ENCODE assay signal across 16 mouse cellular contexts in genomic region chr15:100737667-100738066, GRCm38 (mm10). TPM values are rescaled to one million over a fixed set of nuclear protein-coding genes. Genes with fewer than 3 reads are reported as not detected.
A peak's percentile ranks its signal among the peaks of the same experiment; 100 is the strongest.
DNase-seq lines count a peak whose midpoint lies in the region; ATAC-seq lines count a peak whose summit lies in the region.
"Had no signal": no experiment of that assay in that cellular context is flagged by ENCODE, and none has a peak within 500 bp of the region (broad histone marks: within the 10 kb centered on the region; RNA-seq: fewer than 3 reads in every experiment).

No protein-coding gene starts in this region.

- H3K4me1 ChIP-seq in heart, embryonic 10.5 days = peaks cover 11% of the 10 kb centered on the region; the same call in 1 of the 2 replicates
- H3K4me1 ChIP-seq: neural tube, embryonic 13.5 days had no signal

- ATAC-seq in granulocyte monocyte progenitor cell, adult 5-6 weeks (replicated peaks; ENCODE audit: poor library complexity, severe bottlenecking) = peak; percentile 39

- no peaks in the 10 kb centered on the region for H3K79me2 ChIP-seq in macrophage (ENCODE audit: inconsistent target)

- H3K4me3 ChIP-seq in heart, embryonic 10.5 days = no peak overlapping the region
- no peak overlapping the region for H3K4me3 ChIP-seq in macrophage (ENCODE audit: inconsistent target)
- H3K4me3 ChIP-seq: heart, embryonic 13.5 days; hindbrain, embryonic 10.5 days; kidney, embryonic 15.5 days; neural tube, embryonic 13.5 days had no signal

- H3K9me3 ChIP-seq in heart, embryonic 10.5 days = no peaks in the 10 kb centered on the region
- H3K9me3 ChIP-seq: heart, embryonic 13.5 days; hindbrain, embryonic 10.5 days; kidney, embryonic 15.5 days; neural tube, embryonic 13.5 days had no signal

- peaks cover 3% of the 10 kb centered on the region; the same call in 1 of the 2 replicates for H3K27me3 ChIP-seq in heart, embryonic 10.5 days (ENCODE audit: insufficient read depth, poor library complexity, severe bottlenecking)
- H3K27me3 ChIP-seq: kidney, embryonic 15.5 days; neural tube, embryonic 13.5 days had no signal

- intact Hi-C loops in heart, postnatal 14 days (cut with DNase I) = no loop called here

- 0 out of 2 replicates have a peak overlapping the region, but pooled peaks have one; percentile 13 for H3K27ac ChIP-seq in heart, embryonic 10.5 days
- 0 out of 2 replicates have a peak overlapping the region, but pooled peaks have one; percentile 15 for H3K27ac ChIP-seq in macrophage
- H3K27ac ChIP-seq: heart, embryonic 13.5 days; hindbrain, embryonic 10.5 days; kidney, embryonic 15.5 days; neural tube, embryonic 13.5 days had no signal

- 92% methylated on average over 3 of the region's 3 CpGs for WGBS in heart, embryonic 10.5 days
- 37% methylated on average over 3 of the region's 3 CpGs for WGBS in macrophage (ENCODE audit: missing documents)

- no peak for DNase-seq in heart, embryonic 10.5 days (ENCODE audit: low spot score)
- no peak for DNase-seq in heart, postnatal 14 days
- peak; percentile 49 for DNase-seq in 416B (ENCODE audit: low read depth)
- no peak for DNase-seq in Muller cell, postnatal 12 days (ENCODE audit: inconsistent ontology term)
- no peak for DNase-seq in embryo, embryonic 9.5 days (ENCODE audit: extremely low spot score)
- no peak for DNase-seq in kidney, postnatal 4 days
- DNase-seq: adrenal gland, postnatal 36 days; cerebellum, adult 9-10 months; gastrocnemius, postnatal 10 days; right cerebral cortex, postnatal 25 days had no signal

- no peaks in the 10 kb centered on the region for H3K36me3 ChIP-seq in heart, embryonic 10.5 days
- no peaks in the 10 kb centered on the region for H3K36me3 ChIP-seq in macrophage (ENCODE audit: inconsistent target)
- H3K36me3 ChIP-seq: heart, embryonic 13.5 days; hindbrain, embryonic 10.5 days; kidney, embryonic 15.5 days; neural tube, embryonic 13.5 days had no signal

RNA-seq across cellular contexts. Expression of gene Galnt6, which starts 8.5 kb away (rescaled TPM):
- 0.18 and 0.20 TPM in 2 replicates for polyA plus RNA-seq in heart, embryonic 10.5 days (2016; fragmentation: Nextera tagmentation; extraction: Ambion mirVana)
- 1 to 10 TPM; 1.5 to 1.8 TPM for total RNA-seq in heart, postnatal 14 days (2021)
- total RNA-seq in granulocyte monocyte progenitor cell, adult 5-6 weeks (2014; fragmentation: Nextera tagmentation) = 25.4 and 27.4 TPM in 2 replicates
- total RNA-seq in granulocyte monocyte progenitor cell, adult 5-6 weeks (2017) = 32.5 and 44.6 TPM in 2 replicates
- 100 to 1,000 TPM in 4 of 26 experiments, 10 to 100 TPM in 22; 22.7 to 151 (median 51.9) TPM for total RNA-seq in macrophage (2018; cell fraction: chromatin; rRNA removed)
- total RNA-seq in macrophage (2018; cell fraction: cytosol; rRNA removed) = 10 to 100 TPM; 50.1 to 91.9 (median 68.9) TPM
- total RNA-seq in macrophage (2018; cell fraction: nucleus; rRNA removed) = 100 to 1,000 TPM in 16 of 26 experiments, 10 to 100 TPM in 10; 40.2 to 153 (median 105) TPM
- polyA plus RNA-seq in macrophage (2018) = 63.8 to 75.4 TPM (median 64.7 TPM) in 3 replicates

RNA-seq across cellular contexts. Expression of gene Slc4a8, which starts 23.9 kb away (rescaled TPM):
- 2.2 and 2.3 TPM in 2 replicates for polyA plus RNA-seq in heart, embryonic 10.5 days (2016; fragmentation: Nextera tagmentation; extraction: Ambion mirVana)
- total RNA-seq in heart, postnatal 14 days (2021) = 1 to 10 TPM; 4.4 to 6.9 TPM
- 11.3 and 23.0 TPM in 2 replicates for total RNA-seq in granulocyte monocyte progenitor cell, adult 5-6 weeks (2014; fragmentation: Nextera tagmentation)
- total RNA-seq in granulocyte monocyte progenitor cell, adult 5-6 weeks (2017) = 26.9 and 34.5 TPM in 2 replicates
- 1 to 10 TPM in 1 of 26 experiments, under 1 TPM in 9, not detected in 16; 0.09 to 1.7 (median 0.22) TPM for total RNA-seq in macrophage (2018; cell fraction: chromatin; rRNA removed)
- total RNA-seq in macrophage (2018; cell fraction: cytosol; rRNA removed) = under 1 TPM in 25 of 26 experiments, not detected in 1; 0.03 to 0.48 (median 0.09) TPM
- total RNA-seq in macrophage (2018; cell fraction: nucleus; rRNA removed) = 1 to 10 TPM in 14 of 26 experiments, under 1 TPM in 11, not detected in 1; 0.10 to 3.5 (median 1.0) TPM
- 0.11 TPM in 2 of 3 replicates, not detected in the other for polyA plus RNA-seq in macrophage (2018)

RNA-seq across cellular contexts. Expression of gene Cela1, which starts 49.9 kb away (rescaled TPM):
- 1.5 and 2.4 TPM in 2 replicates for polyA plus RNA-seq in heart, embryonic 10.5 days (2016; fragmentation: Nextera tagmentation; extraction: Ambion mirVana)
- total RNA-seq in heart, postnatal 14 days (2021) = 1 to 10 TPM in 1 of 2 experiments, under 1 TPM in 1; 0.51 to 1.1 TPM
- total RNA-seq in granulocyte monocyte progenitor cell, adult 5-6 weeks (2014; fragmentation: Nextera tagmentation) = 4.7 and 7.9 TPM in 2 replicates
- 2.3 and 2.5 TPM in 2 replicates for total RNA-seq in granulocyte monocyte progenitor cell, adult 5-6 weeks (2017)
- 10 to 100 TPM in 13 of 26 experiments, 1 to 10 TPM in 12, not detected in 1; 1.1 to 29.7 (median 10.3) TPM for total RNA-seq in macrophage (2018; cell fraction: chromatin; rRNA removed)
- total RNA-seq in macrophage (2018; cell fraction: cytosol; rRNA removed) = 10 to 100 TPM; 14.4 to 38.7 (median 22.4) TPM
- total RNA-seq in macrophage (2018; cell fraction: nucleus; rRNA removed) = 10 to 100 TPM in 15 of 26 experiments, 1 to 10 TPM in 11; 1.5 to 36.4 (median 11.3) TPM
- polyA plus RNA-seq in macrophage (2018) = 19.3 to 52.8 TPM (median 22.6 TPM) in 3 replicates

Comparison
In these comparisons a context has a peak if more than half of its experiments do, and no peak if none do; other contexts are left out.
1. RNA of gene Galnt6, which starts 8.5 kb away (total RNA-seq): 25.4 to 44.6 TPM in granulocyte monocyte progenitor cell, adult 5-6 weeks; 1.5 to 1.8 TPM in heart, postnatal 14 days; every median in the first group is over 4 times any median in the second.